Mouse (Mus musculus): Measurements from ENCODE around the gene Trim41. TPM values are rescaled to one million over a fixed set of nuclear protein-coding genes. Genes with fewer than 3 reads are reported as not detected.

Gene Trim41
- 31.0 and 33.9 TPM in 2 replicates for polyA plus RNA-seq (2012; rRNA removed; ENCODE audit: low replicate concordance)

GRCm38 (mm10) chr11:48816800-48817665 lies at the start of gene Trim41:
Gene Trim41, minus strand, starts transcription at chr11:48817353.

GRCm38 (mm10) chr11:48825979-48826751 lies 9.0 kb upstream of the Trim41 start, which contains the start of the genes Trim7 and Gm12184:
Gene Trim7, plus strand, starts transcription at chr11:48826140.
Gene Gm12184, minus strand, starts transcription at chr11:48826655.

GRCm38 (mm10) chr11:48799921-48800701 lies 17.0 kb downstream of the Trim41 start, which contains the start of gene Rack1:
Gene Rack1, plus strand, starts transcription at chr11:48800332.

Other genes starting within 250 kb of the Trim41 start
- gene Rack1, start 17.0 kb downstream of the Trim41 start, polyA plus RNA-seq (2012; rRNA removed; ENCODE audit: low replicate concordance), result 2,623 and 3,377 TPM in 2 replicates
- gene Trim7, start 8.8 kb upstream of the Trim41 start, polyA plus RNA-seq (2012; rRNA removed; ENCODE audit: low replicate concordance), result 32.9 and 36.6 TPM in 2 replicates
- gene Gm12184, start 9.3 kb upstream of the Trim41 start, polyA plus RNA-seq (2012; rRNA removed; ENCODE audit: low replicate concordance), result 9.6 and 11.6 TPM in 2 replicates
- gene Irgm1, start 54.3 kb upstream of the Trim41 start, polyA plus RNA-seq (2012; rRNA removed; ENCODE audit: low replicate concordance), result 10.3 and 23.6 TPM in 2 replicates
- 0.55 and 1.9 TPM in 2 replicates for gene Gm5431, start 84.9 kb upstream of the Trim41 start, polyA plus RNA-seq (2012; rRNA removed; ENCODE audit: low replicate concordance)
- gene Psme2b, start 128.8 kb upstream of the Trim41 start, polyA plus RNA-seq (2012; rRNA removed; ENCODE audit: low replicate concordance), result 10.3 and 17.1 TPM in 2 replicates
- gene Olfr56, start 161.5 kb upstream of the Trim41 start, polyA plus RNA-seq (2012; rRNA removed; ENCODE audit: low replicate concordance), result 0.11 and 0.16 TPM in 2 replicates
- gene 9930111J21Rik1, start 162.0 kb upstream of the Trim41 start, polyA plus RNA-seq (2012; rRNA removed; ENCODE audit: low replicate concordance), result 10.4 and 15.4 TPM in 2 replicates
- 0.35 and 1.3 TPM in 2 replicates for gene Gm12185, start 174.9 kb upstream of the Trim41 start, polyA plus RNA-seq (2012; rRNA removed; ENCODE audit: low replicate concordance)
- 3.6 and 7.0 TPM in 2 replicates for gene Tgtp1, start 176.8 kb upstream of the Trim41 start, polyA plus RNA-seq (2012; rRNA removed; ENCODE audit: low replicate concordance)
- 6.7 and 7.0 TPM in 2 replicates for gene 9930111J21Rik2, start 233.9 kb upstream of the Trim41 start, polyA plus RNA-seq (2012; rRNA removed; ENCODE audit: low replicate concordance)
- 10.1 and 32.6 TPM in 2 replicates for gene Tgtp2, start 246.9 kb upstream of the Trim41 start, polyA plus RNA-seq (2012; rRNA removed; ENCODE audit: low replicate concordance)